Mouse (Mus musculus) liver, embryonic 14.5 days (tissue): Measurements from ENCODE around the gene Col11a1.

Experiments used
- CTCF ChIP-seq: IDR thresholded peaks from 2 replicates; pipeline ENCODE4 v1.5.1; 2016; ENCODE audit warnings: antibody characterized with exemption, low read depth, control low read depth
- EP300 ChIP-seq: IDR thresholded peaks from 2 replicates; pipeline ENCODE4 v1.6.1; 2016; ENCODE audit warnings: antibody characterized with exemption, low read depth

GRCm38 (mm10) chr3:114147140-114147539 lies 116.8 kb downstream of the Col11a1 start:
- TF ChIP-seq CTCF (no peak), EP300 (no peak)
